Mouse (Mus musculus) olfactory bulb, adult 2 months (tissue): ENCODE measurements around the gene Fbxw10.

ENCODE experiments used
- CTCF ChIP-seq: fragments of 200-500 bp; IDR thresholded peaks from 2 replicates; pipeline ENCODE4 v1.5.1; 2012; ENCODE audit warnings: low read depth, mild to moderate bottlenecking, low read length, moderate library complexity; ENCODE audit not compliant: insufficient read depth
- POLR2A ChIP-seq: fragments of 200-500 bp; IDR thresholded peaks from 2 replicates; pipeline ENCODE4 v1.6.1; 2012; ENCODE audit warnings: mild to moderate bottlenecking, low read depth, low read length, moderate library complexity; ENCODE audit not compliant: insufficient read depth

DNA sequence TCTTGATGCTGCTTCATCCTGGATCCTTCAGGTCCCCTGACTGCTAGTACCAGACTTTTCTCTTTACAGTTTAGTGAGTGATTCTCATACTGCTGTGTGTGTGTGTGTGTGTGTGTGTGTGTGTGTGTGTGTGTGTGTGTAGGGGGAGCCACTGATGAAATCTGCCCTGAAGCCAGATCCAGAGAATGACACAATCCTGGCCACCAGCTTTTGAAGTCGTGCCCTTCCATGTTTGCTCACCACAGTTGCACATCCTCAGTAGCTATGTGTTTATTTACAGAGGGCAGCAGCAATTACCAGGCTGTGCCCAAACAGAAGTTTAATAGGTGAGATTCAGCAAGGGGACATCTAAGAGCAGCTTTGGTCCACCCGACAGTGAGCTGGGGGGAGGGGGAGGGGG is 69.9 kb downstream of the Fbxw10 start:
- TF ChIP-seq POLR2A, result no peak
- TF ChIP-seq CTCF, result no peak
